Mouse (Mus musculus) C2C12 (cell line): ENCODE measurements around the gene Dmgdh.

ENCODE experiments used
- CTCF ChIP-seq: IDR thresholded peaks from one replicate; pipeline ENCODE4 v1.5.1; 2011; ENCODE audit not compliant: control insufficient read depth, insufficient read depth, insufficient read length
- MAX ChIP-seq: IDR thresholded peaks from one replicate; pipeline ENCODE4 v1.6.1; 2011; ENCODE audit warnings: mild to moderate bottlenecking, control low read depth

GRCm38 (mm10) chr13:93752597-93753400, 78.6 kb downstream of the Dmgdh start:
- TF ChIP-seq MAX, result no peak
- no peak for TF ChIP-seq CTCF
